Mouse (Mus musculus) spleen, adult 10 weeks (tissue): ENCODE results near the gene Chrm4. TPM values are rescaled to one million over a fixed set of nuclear protein-coding genes. Genes with fewer than 3 reads are reported as not detected.

Experiments
- polyA plus RNA-seq: library from polyadenylated mRNA; stranded (reverse); fragments of 350-450 nt; fragmentation: Illumina TruSeq; extraction: RNeasy Lipid Tissue Mini Kit (QIAGEN cat#74804); gene quantifications from one replicate; pipeline ENCODE4 v1.2.3, GENCODE M21; 2015; ENCODE audit warnings: low replicate concordance; ENCODE audit not compliant: insufficient read depth

Gene Chrm4
- polyA plus RNA-seq = not detected

DNA sequence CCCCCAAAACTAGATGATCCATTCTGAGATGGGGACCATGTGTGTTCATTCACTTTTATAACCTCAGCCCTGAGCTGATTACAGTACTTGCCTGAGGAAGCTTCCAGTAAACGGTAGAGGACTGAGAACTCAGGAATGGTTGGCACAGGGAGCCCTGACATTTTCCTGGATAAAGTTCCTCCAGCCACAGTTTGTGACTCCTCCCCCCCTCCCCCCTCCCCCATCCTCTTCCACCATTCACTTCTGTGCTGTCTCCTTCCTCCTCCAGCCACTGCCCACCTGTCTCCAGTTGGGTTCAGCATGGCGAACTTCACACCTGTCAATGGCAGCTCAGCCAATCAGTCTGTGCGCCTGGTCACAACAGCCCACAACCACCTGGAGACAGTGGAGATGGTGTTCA lies at the start of gene Chrm4:
Chrm4 (plus strand) TSS at position 301 of the 400 bp plus-strand sequence.

DNA sequence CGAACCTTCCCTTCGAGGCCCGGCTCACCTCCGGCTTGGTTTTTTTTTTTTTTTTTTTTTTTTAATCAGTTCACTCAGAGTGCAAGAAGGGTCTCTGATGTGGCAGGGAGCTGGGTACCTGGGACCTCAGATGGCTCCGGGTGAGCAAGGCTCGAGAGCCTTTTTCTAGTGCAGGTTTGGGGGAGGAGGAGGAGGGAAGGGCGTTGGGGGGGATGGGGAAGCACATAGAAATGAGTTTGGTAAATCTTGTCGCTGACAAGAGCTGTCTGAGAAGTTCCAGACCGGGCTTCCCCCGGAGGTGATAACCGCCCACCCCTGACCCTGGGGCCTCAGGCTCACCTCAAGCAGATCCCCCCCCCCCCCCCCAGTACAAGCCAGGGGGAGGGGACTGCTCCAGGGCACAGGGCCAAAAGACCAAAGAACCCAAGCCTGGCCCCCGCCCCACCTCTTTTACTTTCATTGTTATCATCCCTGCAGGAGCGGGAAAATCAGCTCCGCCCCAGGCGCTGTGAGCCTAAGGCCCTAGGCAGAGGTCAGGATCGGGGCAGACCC lies 5.2 kb downstream of the Chrm4 start, which contains the start of gene Mdk:
Mdk (minus strand) TSS at position 138 of the 552 bp plus-strand sequence.

DNA sequence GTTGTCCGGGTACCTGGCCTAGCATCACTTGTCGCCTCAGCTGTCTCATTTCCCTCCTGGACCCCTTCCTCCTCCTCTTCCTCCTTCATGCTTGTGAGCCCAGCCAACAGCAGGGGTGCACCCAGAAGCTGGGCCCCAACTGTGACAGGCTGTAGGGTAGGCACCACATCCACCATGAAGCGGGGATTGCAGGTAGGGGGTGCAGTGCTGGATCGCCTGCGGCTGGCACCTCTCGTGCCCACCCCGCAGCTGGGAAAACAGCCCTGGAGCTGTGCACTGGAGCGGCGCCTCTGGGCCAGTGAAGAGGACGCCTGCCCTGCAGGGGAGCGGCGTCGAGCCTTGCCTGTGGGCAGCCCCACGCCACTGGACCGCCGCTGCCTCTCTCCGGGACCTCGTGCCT lies 18.4 kb downstream of the Chrm4 start, which contains the start of gene Gm9821:
Gm9821 (plus strand) TSS at position 221 of the 400 bp plus-strand sequence.

DNA sequence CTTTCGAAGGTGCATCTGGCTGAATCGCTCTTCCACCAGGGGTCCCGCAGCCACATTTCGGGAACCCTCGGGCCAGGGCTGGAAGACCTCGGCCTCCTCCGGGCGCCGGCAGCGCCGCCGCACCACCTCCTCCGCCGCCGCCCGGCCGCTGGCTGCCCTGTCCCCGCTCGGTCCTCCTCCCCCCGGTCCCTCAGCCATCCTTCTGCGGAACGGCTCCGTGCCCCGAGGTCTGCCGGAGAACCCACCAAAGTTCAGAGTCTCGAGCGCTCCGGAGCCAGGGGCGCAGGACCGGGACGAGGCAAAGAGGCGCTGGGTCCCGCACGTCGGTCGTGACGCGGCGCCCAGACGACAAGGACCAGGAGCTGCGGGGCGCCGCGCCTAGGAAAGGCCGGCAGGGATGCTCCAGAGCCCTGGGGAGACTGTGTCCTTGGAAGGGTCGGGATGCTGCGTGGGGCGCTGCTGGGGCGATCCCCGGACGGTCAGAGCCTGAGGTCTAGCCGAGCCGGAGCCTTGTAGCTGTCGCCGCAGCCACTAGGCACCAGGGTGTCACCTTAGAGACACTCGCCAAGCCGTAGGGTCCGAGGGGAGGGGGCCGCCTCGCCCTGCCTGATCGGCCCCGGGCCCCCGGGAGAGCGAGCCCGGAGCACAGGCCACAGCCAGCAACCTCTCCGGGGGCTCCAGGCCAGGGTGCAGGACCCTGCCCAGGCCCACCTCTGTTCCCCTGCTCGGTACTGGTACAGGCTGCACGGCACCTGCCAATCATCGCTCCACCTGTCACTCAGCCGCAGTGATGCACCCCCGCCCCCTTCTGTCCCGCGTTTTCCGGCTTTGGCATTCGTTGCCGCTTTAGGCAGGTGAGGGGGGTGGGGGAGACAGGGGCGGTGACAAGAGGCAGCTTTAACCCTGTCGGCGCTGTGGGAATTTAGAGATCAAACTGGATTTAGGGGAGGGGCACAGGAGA lies 48.8 kb downstream of the Chrm4 start, which contains the start of gene Dgkz:
Dgkz (minus strand) TSS at position 284 of the 961 bp plus-strand sequence.

Other genes starting within 250 kb of the Chrm4 start
- 26.4 TPM for gene Atg13, start 216.7 kb upstream of the Chrm4 start, polyA plus RNA-seq
- gene Harbi1, start 216.4 kb upstream of the Chrm4 start, polyA plus RNA-seq = 14.8 TPM
- 22.7 TPM for gene Ambra1, start 197.1 kb upstream of the Chrm4 start, polyA plus RNA-seq
- gene Mdk, start 5.0 kb downstream of the Chrm4 start, polyA plus RNA-seq = 3.0 TPM
- not detected for gene Gm9821, start 18.5 kb downstream of the Chrm4 start, polyA plus RNA-seq
- gene Dgkz, start 48.6 kb downstream of the Chrm4 start, polyA plus RNA-seq = 106 TPM
- gene Creb3l1, start 97.3 kb downstream of the Chrm4 start, polyA plus RNA-seq = 2.8 TPM
- gene Phf21a, start 165.9 kb downstream of the Chrm4 start, polyA plus RNA-seq = 93.3 TPM